Mouse (Mus musculus) thymus, postnatal 14 days (tissue): ENCODE results near the gene Hrk.

Experiments used
- DNase-seq: peaks from one replicate; pipeline ENCODE4 v3.0.0; 2021

The Hrk gene

DNA sequence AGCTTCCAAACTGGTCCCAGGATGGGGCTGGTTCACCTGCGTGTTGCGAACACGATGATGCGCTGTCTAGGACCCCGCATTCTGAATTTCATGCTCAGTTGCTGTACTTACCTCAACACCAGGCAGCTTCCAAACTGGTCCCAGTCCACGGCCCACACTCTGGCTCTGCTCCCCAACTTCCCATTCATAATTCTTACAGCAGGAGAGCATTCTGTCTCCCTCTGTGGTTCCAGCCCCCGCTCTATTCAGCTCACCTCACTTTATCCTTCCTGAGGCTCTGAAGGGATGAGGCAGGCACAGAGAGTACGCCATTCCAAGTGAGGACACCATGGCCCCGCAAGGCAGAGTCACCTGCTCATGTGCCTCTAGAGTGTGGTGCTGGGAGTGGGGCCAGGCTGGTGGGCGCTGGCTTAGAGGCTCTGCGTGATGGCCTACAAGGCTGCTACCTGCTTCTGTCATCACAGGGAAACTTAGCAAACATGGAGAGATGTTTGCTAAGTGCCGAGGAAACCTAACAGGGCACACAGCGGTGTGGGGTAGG, 65.7 kb downstream of the Hrk start:
- DNase-seq, result no peak

DNA sequence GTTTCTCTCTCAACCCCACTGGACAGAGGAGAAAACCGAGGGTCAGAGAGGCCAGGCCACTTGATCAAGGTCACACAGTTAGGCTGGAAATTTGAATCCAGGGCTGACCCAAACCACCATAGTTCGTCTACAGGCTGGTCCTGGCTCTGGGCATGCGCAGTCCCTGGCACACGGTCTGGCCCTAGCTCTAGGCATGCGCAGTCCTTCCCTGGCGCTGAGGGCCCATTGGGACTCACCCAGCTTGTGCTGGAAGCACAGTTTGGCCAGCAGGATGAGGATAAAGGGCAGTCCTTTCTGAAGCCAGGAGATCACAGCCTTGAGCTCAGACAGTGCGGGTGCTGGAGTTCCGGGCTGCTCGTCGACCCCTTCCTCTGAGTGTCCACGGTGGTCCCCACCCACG, 72.4 kb downstream of the Hrk start:
- DNase-seq, result no peak
